Mouse (Mus musculus): Measurements from ENCODE around the gene Rasal1. TPM values are rescaled to one million over a fixed set of nuclear protein-coding genes. Genes with fewer than 3 reads are reported as not detected.

Gene Rasal1
- polyA plus RNA-seq, 1 experiment from 2014 or later, result not detected

DNA sequence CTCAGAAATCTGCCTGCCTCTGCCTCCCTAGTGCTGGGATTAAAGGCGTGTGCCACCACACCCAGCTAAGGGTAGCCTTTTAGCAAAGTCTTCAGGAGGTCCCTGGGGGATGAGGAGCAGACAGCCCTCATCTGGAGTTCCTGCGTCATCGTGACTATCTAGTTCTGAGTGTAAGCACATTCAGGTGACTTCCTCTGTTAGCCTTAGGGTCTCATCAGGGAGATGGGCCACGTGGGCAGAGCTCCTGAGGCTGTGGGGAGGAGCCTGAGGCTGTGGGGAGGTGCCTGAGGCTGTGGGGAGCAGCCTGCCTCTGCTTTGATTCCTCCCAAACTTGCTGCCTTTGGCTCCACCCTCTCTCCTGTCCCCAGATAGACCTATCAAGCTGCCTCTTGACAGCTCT lies 48.3 kb downstream of the Rasal1 start:
- ATAC-seq (replicated peaks; ENCODE audit: low FRiP score), result no peak
- Histone ChIP-seq H3K27me3 (ENCODE audit: control insufficient read depth, insufficient read depth, low read length) (peaks cover 45% of the 10 kb centered on the region), H3K9ac (ENCODE audit: low read length) (no peak overlapping the region), H3K36me3 (ENCODE audit: control insufficient read depth, insufficient read depth, low read length) (no peaks in the 10 kb centered on the region), H3K27ac (ENCODE audit: low read depth, low read length) (no peak overlapping the region), H3K4me2 (ENCODE audit: low read depth, low read length, severe bottlenecking) (no peak overlapping the region), H3K9me3 (ENCODE audit: control insufficient read depth, low read length) (no peaks in the 10 kb centered on the region), H3K4me3 (ENCODE audit: low read depth, low read length) (no peak overlapping the region), H3K4me1 (replicated peaks; ENCODE audit: control insufficient read depth, insufficient read depth, low read length) (peaks cover 5% of the 10 kb centered on the region; the same call in 1 of the 2 replicates)
- no peak for DNase-seq (ENCODE audit: low spot score)
- WGBS, result 58% methylated on average over 4 of the region's 4 CpGs

DNA sequence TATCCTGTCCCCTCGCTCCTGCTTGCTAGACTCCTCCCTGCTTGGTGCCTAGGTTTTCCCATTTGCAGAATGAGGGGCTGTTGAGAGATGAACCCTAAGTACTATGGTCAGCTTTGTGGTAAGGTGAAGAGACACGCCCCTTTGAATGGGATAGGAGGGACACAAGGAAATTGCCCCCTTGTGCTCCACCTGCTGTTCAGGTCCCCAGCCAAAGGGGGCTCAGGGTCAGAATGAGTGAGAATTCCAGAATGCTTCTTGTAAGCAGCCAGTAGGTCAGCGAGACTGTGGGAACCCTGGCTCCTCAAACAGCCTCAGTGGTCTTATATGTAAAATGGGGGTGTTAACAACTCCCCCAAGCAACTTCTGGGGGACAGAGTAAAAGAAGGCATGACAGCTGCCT lies 49.6 kb downstream of the Rasal1 start:
- H3K27ac ChIP-seq (ENCODE audit: low read depth, low read length), result no peak overlapping the region
- H3K27me3 ChIP-seq (ENCODE audit: control insufficient read depth, insufficient read depth, low read length), result peaks cover 37% of the 10 kb centered on the region
- H3K36me3 ChIP-seq (ENCODE audit: control insufficient read depth, insufficient read depth, low read length), result no peaks in the 10 kb centered on the region
- H3K4me3 ChIP-seq (ENCODE audit: low read depth, low read length), result no peak overlapping the region
- ATAC-seq (replicated peaks; ENCODE audit: low FRiP score) (no peak), DNase-seq (ENCODE audit: low spot score) (no peak)
- no peak overlapping the region for H3K4me2 ChIP-seq (ENCODE audit: low read depth, low read length, severe bottlenecking)
- H3K9ac ChIP-seq (ENCODE audit: low read length), result no peak overlapping the region
- 65% methylated on average over 3 of the region's 3 CpGs for WGBS
- H3K9me3 ChIP-seq (ENCODE audit: control insufficient read depth, low read length), result no peaks in the 10 kb centered on the region
- peaks cover 5% of the 10 kb centered on the region; the same call in 1 of the 2 replicates for H3K4me1 ChIP-seq (replicated peaks; ENCODE audit: control insufficient read depth, insufficient read depth, low read length)

DNA sequence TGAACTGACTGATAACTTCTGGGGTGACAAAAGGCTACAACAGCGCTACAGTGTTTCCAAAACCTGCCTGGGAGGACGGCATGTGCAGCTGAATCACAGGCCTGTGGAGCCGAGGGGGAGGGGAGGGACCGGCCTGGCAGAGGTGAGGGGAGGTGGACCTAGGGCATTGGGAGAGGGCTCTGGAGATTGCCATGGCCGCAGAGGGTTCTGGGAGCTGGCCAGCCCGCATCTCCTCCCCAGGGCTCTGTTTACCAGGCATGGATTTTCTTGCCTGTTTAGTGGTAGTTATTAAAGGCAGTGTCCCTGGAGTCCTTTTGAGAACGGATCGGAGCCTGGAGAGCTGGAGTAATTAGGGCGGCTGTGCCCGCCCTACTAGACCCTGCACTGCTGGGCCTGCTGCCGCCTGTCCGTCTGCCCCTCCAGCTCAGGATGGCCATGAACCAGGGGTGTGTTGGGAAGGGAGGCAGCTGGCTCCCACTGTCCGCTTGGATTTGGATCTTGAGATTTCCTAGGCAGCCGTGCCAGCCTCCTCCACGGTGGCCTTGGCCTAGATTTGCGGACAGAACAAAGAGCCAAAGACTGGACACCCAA lies 50.3 kb downstream of the Rasal1 start:
- Histone ChIP-seq H3K27ac (ENCODE audit: low read depth, low read length) (no peak overlapping the region), H3K9ac (ENCODE audit: low read length) (no peak overlapping the region), H3K4me3 (ENCODE audit: low read depth, low read length) (no peak overlapping the region), H3K36me3 (ENCODE audit: control insufficient read depth, insufficient read depth, low read length) (no peaks in the 10 kb centered on the region), H3K27me3 (ENCODE audit: control insufficient read depth, insufficient read depth, low read length) (peaks cover 29% of the 10 kb centered on the region), H3K4me2 (ENCODE audit: low read depth, low read length, severe bottlenecking) (no peak overlapping the region), H3K9me3 (ENCODE audit: control insufficient read depth, low read length) (no peaks in the 10 kb centered on the region), H3K4me1 (replicated peaks; ENCODE audit: control insufficient read depth, insufficient read depth, low read length) (peaks cover 5% of the 10 kb centered on the region; the same call in 1 of the 2 replicates)
- DNase-seq (ENCODE audit: low spot score) (no peak), ATAC-seq (replicated peaks; ENCODE audit: low FRiP score) (no peak)
- 45% methylated on average over 16 of the region's 16 CpGs for WGBS

DNA sequence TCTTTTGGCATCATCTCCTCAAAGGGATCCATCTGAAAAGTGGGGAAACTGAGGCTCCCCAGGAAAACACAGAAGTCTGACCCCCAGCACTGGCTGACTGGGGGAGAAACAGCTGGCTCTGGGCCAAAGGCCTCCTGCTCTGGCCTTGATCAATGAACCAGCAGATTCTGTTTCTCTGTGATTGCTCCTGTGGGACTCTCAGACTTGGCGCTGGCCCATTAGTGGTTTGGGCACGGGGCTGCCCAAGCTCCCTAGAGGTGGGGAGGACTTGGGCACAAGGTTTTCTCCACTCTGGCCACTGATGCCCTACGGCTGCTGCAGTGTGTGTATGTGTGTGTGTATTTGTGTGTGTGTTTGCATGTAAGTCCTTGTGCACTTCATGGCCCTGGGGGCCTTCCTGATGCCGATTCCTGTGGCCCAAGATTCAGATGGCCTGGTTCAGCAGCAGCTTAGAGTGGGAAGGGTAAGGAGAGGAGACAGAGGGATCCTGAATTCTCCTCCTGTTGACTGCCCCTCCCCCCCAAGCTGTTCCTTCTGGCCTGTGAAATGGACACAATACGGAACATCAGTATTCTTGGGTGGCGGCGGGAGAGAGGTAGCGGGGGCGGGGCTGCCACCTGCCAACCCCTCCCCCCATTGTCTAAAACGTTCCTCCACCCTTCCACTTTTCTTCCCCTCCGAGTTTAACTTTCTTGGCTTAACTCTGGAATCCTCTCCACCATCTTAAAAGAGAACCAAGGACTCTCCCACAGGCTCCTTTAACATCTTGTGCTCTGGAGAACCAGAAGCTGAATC lies 52.6 kb downstream of the Rasal1 start:
- WGBS, result 68% methylated on average over 11 of the region's 11 CpGs
- DNase-seq (ENCODE audit: low spot score) (no peak), ATAC-seq (replicated peaks; ENCODE audit: low FRiP score) (no peak)
- Histone ChIP-seq H3K4me1 (replicated peaks; ENCODE audit: control insufficient read depth, insufficient read depth, low read length) (0 out of 2 replicates have a peak, but pooled peaks cover 2% of the 10 kb centered on the region), H3K27ac (ENCODE audit: low read depth, low read length) (no peak overlapping the region), H3K4me2 (ENCODE audit: low read depth, low read length, severe bottlenecking) (no peak overlapping the region), H3K9ac (ENCODE audit: low read length) (no peak overlapping the region), H3K4me3 (ENCODE audit: low read depth, low read length) (no peak overlapping the region), H3K36me3 (ENCODE audit: control insufficient read depth, insufficient read depth, low read length) (no peaks in the 10 kb centered on the region), H3K9me3 (ENCODE audit: control insufficient read depth, low read length) (no peaks in the 10 kb centered on the region), H3K27me3 (ENCODE audit: control insufficient read depth, insufficient read depth, low read length) (peaks cover 7% of the 10 kb centered on the region; the same call in 1 of the 2 replicates)

DNA sequence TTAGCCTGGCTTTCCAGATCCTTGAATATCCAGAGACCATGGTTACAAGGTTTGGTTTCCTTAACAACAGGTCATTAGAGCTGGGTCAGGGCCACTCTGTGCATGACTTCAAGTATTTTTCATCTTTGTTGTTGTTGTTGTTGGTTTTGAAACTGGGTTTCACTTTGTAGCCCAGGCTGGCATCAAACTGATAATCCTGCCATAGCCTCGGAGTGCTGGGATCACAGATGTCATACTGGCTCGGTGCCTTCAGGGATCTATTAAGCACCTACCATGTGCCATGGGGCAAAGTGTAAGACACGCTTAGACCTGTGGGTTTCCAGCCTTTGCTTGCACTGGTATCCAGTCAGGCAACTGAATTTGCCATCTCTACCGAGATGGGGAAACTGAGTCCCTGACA lies 53.8 kb downstream of the Rasal1 start:
- Histone ChIP-seq H3K27me3 (ENCODE audit: control insufficient read depth, insufficient read depth, low read length) (peaks cover 5% of the 10 kb centered on the region; the same call in 1 of the 2 replicates), H3K9me3 (ENCODE audit: control insufficient read depth, low read length) (no peaks in the 10 kb centered on the region), H3K27ac (ENCODE audit: low read depth, low read length) (no peak overlapping the region), H3K9ac (ENCODE audit: low read length) (no peak overlapping the region), H3K4me2 (ENCODE audit: low read depth, low read length, severe bottlenecking) (no peak overlapping the region), H3K4me3 (ENCODE audit: low read depth, low read length) (no peak overlapping the region), H3K4me1 (replicated peaks; ENCODE audit: control insufficient read depth, insufficient read depth, low read length) (peaks cover 8% of the 10 kb centered on the region; the same call in 1 of the 2 replicates), H3K36me3 (ENCODE audit: control insufficient read depth, insufficient read depth, low read length) (no peaks in the 10 kb centered on the region)
- DNase-seq (ENCODE audit: low spot score) (no peak), ATAC-seq (replicated peaks; ENCODE audit: low FRiP score) (no peak)
- WGBS, result 84% methylated on average over 4 of the region's 4 CpGs

DNA sequence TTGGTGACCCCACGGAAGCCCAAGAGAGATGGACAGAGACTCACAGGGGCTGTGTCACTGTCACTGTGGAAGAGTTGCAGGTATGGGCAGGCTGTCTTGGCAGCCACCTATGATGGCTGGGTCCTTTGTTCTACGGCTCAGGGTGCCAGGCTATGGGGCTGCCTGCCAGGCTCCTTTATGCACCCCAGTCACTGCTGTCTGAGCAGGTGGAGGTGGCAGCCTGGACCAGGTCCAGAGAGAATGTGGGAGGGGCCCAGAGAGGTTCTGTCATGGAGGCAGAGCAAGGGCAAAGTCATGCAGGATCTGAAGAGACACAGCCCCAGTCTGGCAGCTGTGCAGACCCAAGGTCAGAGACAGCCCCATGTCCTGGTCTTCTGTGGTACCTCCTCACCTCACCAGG lies 54.4 kb downstream of the Rasal1 start:
- H3K4me3 ChIP-seq (ENCODE audit: low read depth, low read length), result no peak overlapping the region
- DNase-seq (ENCODE audit: low spot score) (no peak), ATAC-seq (replicated peaks; ENCODE audit: low FRiP score) (no peak)
- 86% methylated on average over 2 of the region's 2 CpGs for WGBS
- no peak overlapping the region for H3K27ac ChIP-seq (ENCODE audit: low read depth, low read length)
- peaks cover 8% of the 10 kb centered on the region; the same call in 1 of the 2 replicates for H3K4me1 ChIP-seq (replicated peaks; ENCODE audit: control insufficient read depth, insufficient read depth, low read length)
- H3K36me3 ChIP-seq (ENCODE audit: control insufficient read depth, insufficient read depth, low read length), result no peaks in the 10 kb centered on the region
- no peak overlapping the region for H3K9ac ChIP-seq (ENCODE audit: low read length)
- H3K4me2 ChIP-seq (ENCODE audit: low read depth, low read length, severe bottlenecking), result no peak overlapping the region
- H3K27me3 ChIP-seq (ENCODE audit: control insufficient read depth, insufficient read depth, low read length), result peaks cover 5% of the 10 kb centered on the region; the same call in 1 of the 2 replicates
- H3K9me3 ChIP-seq (ENCODE audit: control insufficient read depth, low read length), result no peaks in the 10 kb centered on the region

DNA sequence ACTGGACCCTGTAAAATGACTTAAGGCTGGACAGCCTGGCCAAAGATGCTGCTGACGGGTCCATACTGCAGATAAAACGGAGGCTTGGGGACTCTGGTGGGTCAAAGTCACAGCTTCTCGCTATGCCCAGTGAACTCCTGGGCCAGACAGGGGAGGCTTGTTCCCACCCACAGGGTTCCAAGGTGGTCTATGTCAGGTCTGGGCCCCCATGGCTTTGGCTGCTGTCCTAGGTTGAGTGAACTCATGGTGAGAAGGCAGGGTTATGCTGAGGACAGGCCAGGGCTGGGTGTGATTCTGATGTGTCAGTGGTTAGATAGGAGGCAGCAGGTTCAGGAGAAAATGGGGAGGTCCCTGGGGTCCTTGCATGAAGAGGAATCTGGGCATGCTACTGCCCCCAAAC lies 55.0 kb downstream of the Rasal1 start:
- Histone ChIP-seq H3K9me3 (ENCODE audit: control insufficient read depth, low read length) (no peaks in the 10 kb centered on the region), H3K4me1 (replicated peaks; ENCODE audit: control insufficient read depth, insufficient read depth, low read length) (peaks cover 8% of the 10 kb centered on the region; the same call in 1 of the 2 replicates), H3K36me3 (ENCODE audit: control insufficient read depth, insufficient read depth, low read length) (no peaks in the 10 kb centered on the region), H3K4me2 (ENCODE audit: low read depth, low read length, severe bottlenecking) (no peak overlapping the region), H3K27ac (ENCODE audit: low read depth, low read length) (no peak overlapping the region), H3K9ac (ENCODE audit: low read length) (no peak overlapping the region), H3K4me3 (ENCODE audit: low read depth, low read length) (no peak overlapping the region), H3K27me3 (ENCODE audit: control insufficient read depth, insufficient read depth, low read length) (peaks cover 6% of the 10 kb centered on the region; the same call in 1 of the 2 replicates)
- 87% methylated on average over 3 of the region's 3 CpGs for WGBS
- DNase-seq (ENCODE audit: low spot score), result no peak
- no peak for ATAC-seq (replicated peaks; ENCODE audit: low FRiP score)

DNA sequence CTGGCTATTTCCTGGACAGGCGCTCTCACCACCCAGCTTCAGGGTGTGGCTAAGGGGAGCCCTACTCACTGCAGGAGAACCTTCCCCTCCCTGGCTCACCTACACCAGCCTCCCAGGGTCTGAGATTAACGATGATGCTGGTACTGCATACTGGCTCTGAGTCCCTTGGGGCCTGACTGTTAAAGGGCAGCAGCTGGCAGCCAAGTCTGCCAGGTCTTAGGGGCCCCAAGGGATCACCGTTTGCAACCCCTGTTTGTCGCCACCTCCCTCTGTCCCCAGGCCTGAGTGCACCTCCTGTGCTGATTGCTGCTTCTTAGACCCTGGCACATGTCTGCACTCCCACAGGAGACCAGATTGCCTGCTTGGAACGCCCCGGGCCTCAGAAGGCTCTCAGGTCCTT lies 55.8 kb downstream of the Rasal1 start:
- Histone ChIP-seq H3K4me2 (ENCODE audit: low read depth, low read length, severe bottlenecking) (no peak overlapping the region), H3K4me3 (ENCODE audit: low read depth, low read length) (no peak overlapping the region), H3K27me3 (ENCODE audit: control insufficient read depth, insufficient read depth, low read length) (peaks cover 11% of the 10 kb centered on the region; the same call in 1 of the 2 replicates), H3K4me1 (replicated peaks; ENCODE audit: control insufficient read depth, insufficient read depth, low read length) (peaks cover 6% of the 10 kb centered on the region; the same call in 1 of the 2 replicates), H3K9ac (ENCODE audit: low read length) (no peak overlapping the region), H3K36me3 (ENCODE audit: control insufficient read depth, insufficient read depth, low read length) (no peaks in the 10 kb centered on the region), H3K27ac (ENCODE audit: low read depth, low read length) (no peak overlapping the region), H3K9me3 (ENCODE audit: control insufficient read depth, low read length) (no peaks in the 10 kb centered on the region)
- ATAC-seq (replicated peaks; ENCODE audit: low FRiP score), result no peak
- 58% methylated on average over 6 of the region's 6 CpGs for WGBS
- no peak for DNase-seq (ENCODE audit: low spot score)

Measured in forebrain, embryonic 11.5 days (tissue).